Mouse (Mus musculus): ENCODE results near the gene Mllt3. TPM values are rescaled to one million over a fixed set of nuclear protein-coding genes. Genes with fewer than 3 reads are reported as not detected.

Gene Mllt3
- total and polyA plus RNA-seq, 2 experiments from 2014 or later = 24.8 to 57.8 TPM

GRCm38 (mm10) chr4:87844668-87845210 lies 188.4 kb downstream of the Mllt3 start:
- no peak for ATAC-seq (ENCODE audit: low FRiP score)
- no peak overlapping the region for H3K4me3 ChIP-seq (ENCODE audit: low read depth, low read length)

GRCm38 (mm10) chr4:87840210-87840910 lies 192.8 kb downstream of the Mllt3 start:
- TF ChIP-seq CTCF (IDR thresholded peaks at IDR 0.05) = no peak
- ATAC-seq (ENCODE audit: low FRiP score) (no peak), DNase-seq (ENCODE audit: low spot score) (no peak)
- Histone ChIP-seq H3K27me3 (ENCODE audit: insufficient read depth, low read length) (no peaks in the 10 kb centered on the region), H3K4me3 (ENCODE audit: low read depth, low read length) (no peak overlapping the region), H3K36me3 (ENCODE audit: insufficient read depth, low read length) (no peaks in the 10 kb centered on the region), H3K9me3 (ENCODE audit: low read length) (no peaks in the 10 kb centered on the region), H3K27ac (ENCODE audit: low read depth, low read length) (no peak overlapping the region), H3K4me2 (ENCODE audit: low read depth, low read length, poor library complexity, severe bottlenecking) (no peak overlapping the region), H3K4me1 (ENCODE audit: insufficient read depth, low read length) (no peaks in the 10 kb centered on the region), H3K9ac (replicated peaks; ENCODE audit: low read length, poor library complexity, severe bottlenecking) (no peak overlapping the region)
- 84% methylated on average over 10 of the region's 10 CpGs for WGBS

More at GRCm38 (mm10) chr4:87844668-87845210, 188.4 kb downstream of the Mllt3 start:
- Histone ChIP-seq H3K9me3 (ENCODE audit: low read length) (no peaks in the 10 kb centered on the region), H3K4me2 (ENCODE audit: low read depth, low read length, poor library complexity, severe bottlenecking) (no peak overlapping the region), H3K4me1 (ENCODE audit: insufficient read depth, low read length) (no peaks in the 10 kb centered on the region), H3K27me3 (ENCODE audit: insufficient read depth, low read length) (no peaks in the 10 kb centered on the region), H3K27ac (ENCODE audit: low read depth, low read length) (no peak overlapping the region), H3K36me3 (ENCODE audit: insufficient read depth, low read length) (no peaks in the 10 kb centered on the region), H3K9ac (replicated peaks; ENCODE audit: low read length, poor library complexity, severe bottlenecking) (no peak overlapping the region)
- 65% methylated on average over 6 of the region's 6 CpGs for WGBS
- DNase-seq (ENCODE audit: low spot score) = no peak
- no peak for TF ChIP-seq CTCF (IDR thresholded peaks at IDR 0.05)

GRCm38 (mm10) chr4:87838716-87839115 lies 194.4 kb downstream of the Mllt3 start:
- Histone ChIP-seq H3K9ac (replicated peaks; ENCODE audit: low read length, poor library complexity, severe bottlenecking) (no peak overlapping the region), H3K4me1 (ENCODE audit: insufficient read depth, low read length) (no peaks in the 10 kb centered on the region), H3K36me3 (ENCODE audit: insufficient read depth, low read length) (no peaks in the 10 kb centered on the region), H3K27ac (ENCODE audit: low read depth, low read length) (no peak overlapping the region), H3K27me3 (ENCODE audit: insufficient read depth, low read length) (no peaks in the 10 kb centered on the region), H3K9me3 (ENCODE audit: low read length) (no peaks in the 10 kb centered on the region), H3K4me2 (ENCODE audit: low read depth, low read length, poor library complexity, severe bottlenecking) (no peak overlapping the region), H3K4me3 (ENCODE audit: low read depth, low read length) (no peak overlapping the region)
- no peak for TF ChIP-seq CTCF (IDR thresholded peaks at IDR 0.05)
- no peak for ATAC-seq (ENCODE audit: low FRiP score)
- WGBS = 78% methylated on average over 1 of the region's 1 CpGs
- no peak for DNase-seq (ENCODE audit: low spot score)

GRCm38 (mm10) chr4:87837471-87838361 lies 195.4 kb downstream of the Mllt3 start:
- Histone ChIP-seq H3K27me3 (ENCODE audit: insufficient read depth, low read length) (no peaks in the 10 kb centered on the region), H3K36me3 (ENCODE audit: insufficient read depth, low read length) (no peaks in the 10 kb centered on the region), H3K4me3 (ENCODE audit: low read depth, low read length) (no peak overlapping the region), H3K27ac (ENCODE audit: low read depth, low read length) (no peak overlapping the region), H3K4me1 (ENCODE audit: insufficient read depth, low read length) (no peaks in the 10 kb centered on the region), H3K9me3 (ENCODE audit: low read length) (no peaks in the 10 kb centered on the region), H3K4me2 (ENCODE audit: low read depth, low read length, poor library complexity, severe bottlenecking) (no peak overlapping the region), H3K9ac (replicated peaks; ENCODE audit: low read length, poor library complexity, severe bottlenecking) (no peak overlapping the region)
- ATAC-seq (ENCODE audit: low FRiP score) = no peak
- TF ChIP-seq CTCF (IDR thresholded peaks at IDR 0.05) = no peak
- DNase-seq (ENCODE audit: low spot score) = no peak
- WGBS = 97% methylated on average over 2 of the region's 2 CpGs

- DNase-seq (ENCODE audit: low spot score) (no peak), ATAC-seq (ENCODE audit: low FRiP score) (no peak)
- H3K4me3 ChIP-seq (ENCODE audit: low read depth, low read length) = no peak overlapping the region
- no peaks in the 10 kb centered on the region for H3K36me3 ChIP-seq (ENCODE audit: insufficient read depth, low read length)
- H3K9me3 ChIP-seq (ENCODE audit: low read length) = no peaks in the 10 kb centered on the region
- no peak overlapping the region for H3K27ac ChIP-seq (ENCODE audit: low read depth, low read length)
- no peak for TF ChIP-seq CTCF (IDR thresholded peaks at IDR 0.05)
- H3K4me1 ChIP-seq (ENCODE audit: insufficient read depth, low read length) = no peaks in the 10 kb centered on the region
- H3K27me3 ChIP-seq (ENCODE audit: insufficient read depth, low read length) = no peaks in the 10 kb centered on the region
- H3K4me2 ChIP-seq (ENCODE audit: low read depth, low read length, poor library complexity, severe bottlenecking) = no peak overlapping the region
- 91% methylated on average over 5 of the region's 5 CpGs for WGBS
- no peak overlapping the region for H3K9ac ChIP-seq (replicated peaks; ENCODE audit: low read length, poor library complexity, severe bottlenecking)
Observed at GRCm38 (mm10) chr4:87836257-87836656, 196.9 kb downstream of the Mllt3 start.

Data from midbrain, postnatal 0 days (tissue).